Mouse (Mus musculus): Measurements from ENCODE around the gene Cfap65. TPM values are rescaled to one million over a fixed set of nuclear protein-coding genes. Genes with fewer than 3 reads are reported as not detected.

Cfap65 gene
- polyA plus RNA-seq, 1 experiment from 2014 or later: 1.4 TPM

- peak overlapping the region; percentile 33 for H3K4me3 ChIP-seq (ENCODE audit: low read depth, low read length)
- H3K4me1 ChIP-seq (ENCODE audit: control insufficient read depth, insufficient read depth, low read length): peaks cover 34% of the 10 kb centered on the region
- H3K27ac ChIP-seq (ENCODE audit: low read length): no peak overlapping the region
- peaks cover 74% of the 10 kb centered on the region for H3K27me3 ChIP-seq (ENCODE audit: control insufficient read depth, insufficient read depth, low read depth, low read length)
- WGBS: under 1% methylated on average over 40 of the region's 41 CpGs
- peak overlapping the region; percentile 54; the same call in 1 of the 2 replicates for H3K9ac ChIP-seq (ENCODE audit: low read depth, low read length)
- peak overlapping the region; percentile 59 for H3K4me2 ChIP-seq (ENCODE audit: low read length)
- no peaks in the 10 kb centered on the region for H3K9me3 ChIP-seq (replicated peaks; ENCODE audit: control insufficient read depth, low read length, poor library complexity, severe bottlenecking)
- H3K36me3 ChIP-seq (ENCODE audit: control insufficient read depth, insufficient read depth, low read length): no peaks in the 10 kb centered on the region
- 0 out of 2 replicates have a peak, but pooled peaks have one; percentile 26 for ATAC-seq
Measured at GRCm38 (mm10) chr1:74947986-74948670, 12.7 kb upstream of the Cfap65 start.

- Histone ChIP-seq H3K4me2 (ENCODE audit: low read length) (no peak overlapping the region), H3K9me3 (replicated peaks; ENCODE audit: control insufficient read depth, low read length, poor library complexity, severe bottlenecking) (no peaks in the 10 kb centered on the region), H3K36me3 (ENCODE audit: control insufficient read depth, insufficient read depth, low read length) (no peaks in the 10 kb centered on the region), H3K9ac (ENCODE audit: low read depth, low read length) (no peak overlapping the region), H3K27ac (ENCODE audit: low read length) (no peak overlapping the region), H3K4me1 (ENCODE audit: control insufficient read depth, insufficient read depth, low read length) (no peaks in the 10 kb centered on the region), H3K27me3 (ENCODE audit: control insufficient read depth, insufficient read depth, low read depth, low read length) (peaks cover 22% of the 10 kb centered on the region), H3K4me3 (ENCODE audit: low read depth, low read length) (no peak overlapping the region)
- ATAC-seq: no peak
- WGBS: 62% methylated on average over 12 of the region's 12 CpGs
Measured at GRCm38 (mm10) chr1:74941651-74942360, 6.4 kb upstream of the Cfap65 start.

- H3K4me3 ChIP-seq (ENCODE audit: low read depth, low read length): no peak overlapping the region
- WGBS: 4% methylated on average over 3 of the region's 3 CpGs
- no peak overlapping the region for H3K9ac ChIP-seq (ENCODE audit: low read depth, low read length)
- no peak overlapping the region for H3K27ac ChIP-seq (ENCODE audit: low read length)
- H3K4me2 ChIP-seq (ENCODE audit: low read length): no peak overlapping the region
- H3K4me1 ChIP-seq (ENCODE audit: control insufficient read depth, insufficient read depth, low read length): no peaks in the 10 kb centered on the region
- H3K9me3 ChIP-seq (replicated peaks; ENCODE audit: control insufficient read depth, low read length, poor library complexity, severe bottlenecking): no peaks in the 10 kb centered on the region
- no peaks in the 10 kb centered on the region for H3K36me3 ChIP-seq (ENCODE audit: control insufficient read depth, insufficient read depth, low read length)
- no peak for ATAC-seq
- peaks cover 17% of the 10 kb centered on the region for H3K27me3 ChIP-seq (ENCODE audit: control insufficient read depth, insufficient read depth, low read depth, low read length)
Measured at GRCm38 (mm10) chr1:74939762-74940161, 4.4 kb upstream of the Cfap65 start.

- Histone ChIP-seq H3K9ac (ENCODE audit: low read depth, low read length) (no peak overlapping the region), H3K4me3 (ENCODE audit: low read depth, low read length) (no peak overlapping the region), H3K36me3 (ENCODE audit: control insufficient read depth, insufficient read depth, low read length) (no peaks in the 10 kb centered on the region), H3K27me3 (ENCODE audit: control insufficient read depth, insufficient read depth, low read depth, low read length) (peaks cover 24% of the 10 kb centered on the region), H3K4me2 (ENCODE audit: low read length) (no peak overlapping the region), H3K4me1 (ENCODE audit: control insufficient read depth, insufficient read depth, low read length) (no peaks in the 10 kb centered on the region), H3K27ac (ENCODE audit: low read length) (no peak overlapping the region), H3K9me3 (replicated peaks; ENCODE audit: control insufficient read depth, low read length, poor library complexity, severe bottlenecking) (no peaks in the 10 kb centered on the region)
- WGBS: 37% methylated on average over 12 of the region's 12 CpGs
- ATAC-seq: no peak
Measured at GRCm38 (mm10) chr1:74936221-74936830, 927 bp upstream of the Cfap65 start.

GRCm38 (mm10) chr1:74927621-74928296, 7.6 kb downstream of the Cfap65 start:
- peaks cover 12% of the 10 kb centered on the region for H3K27me3 ChIP-seq (ENCODE audit: control insufficient read depth, insufficient read depth, low read depth, low read length)
- no peak overlapping the region for H3K27ac ChIP-seq (ENCODE audit: low read length)
- no peaks in the 10 kb centered on the region for H3K36me3 ChIP-seq (ENCODE audit: control insufficient read depth, insufficient read depth, low read length)
- no peak for ATAC-seq
- H3K4me2 ChIP-seq (ENCODE audit: low read length): no peak overlapping the region
- no peaks in the 10 kb centered on the region for H3K9me3 ChIP-seq (replicated peaks; ENCODE audit: control insufficient read depth, low read length, poor library complexity, severe bottlenecking)
- H3K4me1 ChIP-seq (ENCODE audit: control insufficient read depth, insufficient read depth, low read length): no peaks in the 10 kb centered on the region
- H3K4me3 ChIP-seq (ENCODE audit: low read depth, low read length): no peak overlapping the region
- WGBS: 83% methylated on average over 9 of the region's 9 CpGs
- no peak overlapping the region for H3K9ac ChIP-seq (ENCODE audit: low read depth, low read length)

GRCm38 (mm10) chr1:74926721-74927120, 8.7 kb downstream of the Cfap65 start:
- H3K9me3 ChIP-seq (replicated peaks; ENCODE audit: control insufficient read depth, low read length, poor library complexity, severe bottlenecking): no peaks in the 10 kb centered on the region
- no peaks in the 10 kb centered on the region for H3K36me3 ChIP-seq (ENCODE audit: control insufficient read depth, insufficient read depth, low read length)
- no peak overlapping the region for H3K4me3 ChIP-seq (ENCODE audit: low read depth, low read length)
- 34% methylated on average over 6 of the region's 6 CpGs for WGBS
- H3K4me1 ChIP-seq (ENCODE audit: control insufficient read depth, insufficient read depth, low read length): no peaks in the 10 kb centered on the region
- H3K4me2 ChIP-seq (ENCODE audit: low read length): no peak overlapping the region
- H3K9ac ChIP-seq (ENCODE audit: low read depth, low read length): no peak overlapping the region
- H3K27ac ChIP-seq (ENCODE audit: low read length): no peak overlapping the region
- peaks cover 6% of the 10 kb centered on the region for H3K27me3 ChIP-seq (ENCODE audit: control insufficient read depth, insufficient read depth, low read depth, low read length)
- ATAC-seq: no peak

GRCm38 (mm10) chr1:74924464-74924863, 10.9 kb downstream of the Cfap65 start:
- WGBS: 64% methylated on average over 4 of the region's 4 CpGs
- Histone ChIP-seq H3K9me3 (replicated peaks; ENCODE audit: control insufficient read depth, low read length, poor library complexity, severe bottlenecking) (no peaks in the 10 kb centered on the region), H3K4me2 (ENCODE audit: low read length) (no peak overlapping the region), H3K36me3 (ENCODE audit: control insufficient read depth, insufficient read depth, low read length) (no peaks in the 10 kb centered on the region), H3K9ac (ENCODE audit: low read depth, low read length) (no peak overlapping the region), H3K27ac (ENCODE audit: low read length) (no peak overlapping the region), H3K27me3 (ENCODE audit: control insufficient read depth, insufficient read depth, low read depth, low read length) (peaks cover 3% of the 10 kb centered on the region), H3K4me3 (ENCODE audit: low read depth, low read length) (no peak overlapping the region), H3K4me1 (ENCODE audit: control insufficient read depth, insufficient read depth, low read length) (no peaks in the 10 kb centered on the region)
- ATAC-seq: no peak

- Histone ChIP-seq H3K9me3 (replicated peaks; ENCODE audit: control insufficient read depth, low read length, poor library complexity, severe bottlenecking) (no peaks in the 10 kb centered on the region), H3K4me3 (ENCODE audit: low read depth, low read length) (no peak overlapping the region), H3K9ac (ENCODE audit: low read depth, low read length) (no peak overlapping the region), H3K27ac (ENCODE audit: low read length) (no peak overlapping the region), H3K27me3 (ENCODE audit: control insufficient read depth, insufficient read depth, low read depth, low read length) (no peaks in the 10 kb centered on the region), H3K4me1 (ENCODE audit: control insufficient read depth, insufficient read depth, low read length) (no peaks in the 10 kb centered on the region), H3K36me3 (ENCODE audit: control insufficient read depth, insufficient read depth, low read length) (no peaks in the 10 kb centered on the region), H3K4me2 (ENCODE audit: low read length) (peak overlapping the region; percentile 7)
- ATAC-seq: no peak
- 23% methylated on average over 13 of the region's 13 CpGs for WGBS
Measured at GRCm38 (mm10) chr1:74915706-74916105, 19.7 kb downstream of the Cfap65 start.
